7 mouse cellular contexts compared by ENCODE assay signal in the genomic region with DNA sequence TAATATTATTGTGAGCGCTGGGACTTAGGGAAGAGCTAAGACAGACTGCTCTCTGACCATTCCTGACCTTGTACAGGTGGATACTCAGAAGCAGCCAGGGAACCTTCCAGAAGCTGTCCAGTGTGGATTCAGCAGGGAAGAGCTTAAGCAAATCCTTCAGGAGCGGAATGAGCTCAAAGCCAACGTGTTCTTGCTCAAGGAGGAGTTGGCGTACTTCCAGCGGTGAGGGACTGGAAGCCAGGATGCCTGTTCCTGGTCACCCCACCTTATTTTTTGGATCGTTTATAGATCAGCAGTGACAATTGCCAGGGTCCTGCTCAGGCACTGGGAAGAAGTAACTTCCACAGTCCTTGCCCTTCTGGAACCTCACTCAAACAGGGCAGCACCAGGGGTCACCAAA. TPM values are rescaled to one million over a fixed set of nuclear protein-coding genes. Genes with fewer than 3 reads are reported as not detected.
DNase-seq lines count a peak whose midpoint lies in the region; ATAC-seq lines count a peak whose summit lies in the region.

No protein-coding gene starts in this region.

- no peaks in the 10 kb centered on the region for H3K27me3 ChIP-seq in limb, embryonic 12.5 days
- no peaks in the 10 kb centered on the region for H3K27me3 ChIP-seq in limb, embryonic 10.5 days (ENCODE audit: low read depth, poor library complexity, severe bottlenecking)

- peaks cover 36% of the 10 kb centered on the region for H3K4me1 ChIP-seq in limb, embryonic 12.5 days (replicated peaks)
- H3K4me1 ChIP-seq in limb, embryonic 10.5 days: peaks cover 50% of the 10 kb centered on the region

- H3K36me3 ChIP-seq in limb, embryonic 12.5 days: peaks cover 39% of the 10 kb centered on the region
- peaks cover 44% of the 10 kb centered on the region for H3K36me3 ChIP-seq in limb, embryonic 10.5 days

- intact Hi-C loops in gastrocnemius, postnatal 36 days (cut with DNase I): no loop called here

- no peak overlapping the region for H3K9ac ChIP-seq in limb, embryonic 12.5 days (replicated peaks)

- no peak overlapping the region for H3K4me2 ChIP-seq in limb, embryonic 12.5 days

- DNase-seq in limb, embryonic 10.5 days (ENCODE audit: low spot score): no peak
- DNase-seq in cerebellum, adult 18-20 months: peak; percentile 49 to 59
- peak; percentile 41 to 51 for DNase-seq in gastrocnemius, postnatal 36 days
- peak; percentile 76 for DNase-seq in lung, postnatal 10 days
- DNase-seq in frontal cortex, postnatal 25 days (ENCODE audit: low spot score in 2 of 2): no peak
- DNase-seq in urinary bladder, postnatal 10 days (ENCODE audit: low spot score): no peak

- no peak overlapping the region for H3K27ac ChIP-seq in limb, embryonic 12.5 days
- H3K27ac ChIP-seq in limb, embryonic 10.5 days: no peak overlapping the region

- WGBS in limb, embryonic 12.5 days: 88% methylated on average over 6 of the region's 6 CpGs
- 88% methylated on average over 6 of the region's 6 CpGs for WGBS in limb, embryonic 10.5 days

- H3K9me3 ChIP-seq in limb, embryonic 12.5 days: no peaks in the 10 kb centered on the region
- H3K9me3 ChIP-seq in limb, embryonic 10.5 days (replicated peaks): no peaks in the 10 kb centered on the region

- no peak for ATAC-seq in limb, embryonic 12.5 days (ENCODE audit: insufficient number of reproducible peaks, insufficient read depth, low FRiP score, low TSS enrichment, low read depth)

- H3K4me3 ChIP-seq in limb, embryonic 12.5 days (replicated peaks): 0 out of 2 replicates have a peak overlapping the region, but pooled peaks have one; percentile 52
- H3K4me3 ChIP-seq in limb, embryonic 10.5 days: no peak overlapping the region

RNA-seq across cellular contexts. Expression of a gene that starts 1.3 kb away (rescaled TPM):
- 0.26 and 0.67 TPM in 2 replicates for polyA plus RNA-seq in limb, embryonic 12.5 days (2016; fragmentation: Nextera tagmentation; extraction: Ambion mirVana)
- 0.25 and 0.46 TPM in 2 replicates for polyA plus RNA-seq in limb, embryonic 10.5 days (2016; fragmentation: Nextera tagmentation; extraction: Ambion mirVana)
- 10 to 100 TPM; 39.1 to 40.1 TPM for total RNA-seq in gastrocnemius, postnatal 36 days (2021)

RNA-seq across cellular contexts. Expression of a gene that starts 2.1 kb away (rescaled TPM):
- polyA plus RNA-seq in limb, embryonic 12.5 days (2016; fragmentation: Nextera tagmentation; extraction: Ambion mirVana): 5.4 and 6.0 TPM in 2 replicates
- polyA plus RNA-seq in limb, embryonic 10.5 days (2016; fragmentation: Nextera tagmentation; extraction: Ambion mirVana): 7.0 and 7.1 TPM in 2 replicates
- total RNA-seq in gastrocnemius, postnatal 36 days (2021): 1 to 10 TPM; 2.8 to 3.1 TPM

RNA-seq across cellular contexts. Expression of a gene that starts 20.3 kb away (rescaled TPM):
- 3.7 and 4.2 TPM in 2 replicates for polyA plus RNA-seq in limb, embryonic 12.5 days (2016; fragmentation: Nextera tagmentation; extraction: Ambion mirVana)
- 3.4 and 4.9 TPM in 2 replicates for polyA plus RNA-seq in limb, embryonic 10.5 days (2016; fragmentation: Nextera tagmentation; extraction: Ambion mirVana)
- 10 to 100 TPM; 17.6 to 26.9 TPM for total RNA-seq in gastrocnemius, postnatal 36 days (2021)

RNA-seq across cellular contexts. Expression of a gene that starts 24.6 kb away (rescaled TPM):
- polyA plus RNA-seq in limb, embryonic 12.5 days (2016; fragmentation: Nextera tagmentation; extraction: Ambion mirVana): 79.6 and 83.0 TPM in 2 replicates
- 81.7 and 82.6 TPM in 2 replicates for polyA plus RNA-seq in limb, embryonic 10.5 days (2016; fragmentation: Nextera tagmentation; extraction: Ambion mirVana)
- total RNA-seq in gastrocnemius, postnatal 36 days (2021): 10 to 100 TPM; 56.1 to 64.1 TPM

RNA-seq across cellular contexts. Expression of a gene that starts 49.7 kb away (rescaled TPM):
- polyA plus RNA-seq in limb, embryonic 12.5 days (2016; fragmentation: Nextera tagmentation; extraction: Ambion mirVana): 15.6 and 17.5 TPM in 2 replicates
- polyA plus RNA-seq in limb, embryonic 10.5 days (2016; fragmentation: Nextera tagmentation; extraction: Ambion mirVana): 9.2 and 9.8 TPM in 2 replicates
- total RNA-seq in gastrocnemius, postnatal 36 days (2021): 1 to 10 TPM; 3.4 to 3.6 TPM

Comparison
In these comparisons a context has a peak if more than half of its experiments do, and no peak if none do; other contexts are left out.
1. DNase-seq: peak in cerebellum, adult 18-20 months (2 of 2), gastrocnemius, postnatal 36 days (2 of 2) and lung, postnatal 10 days (single experiment); none in limb, embryonic 10.5 days (single experiment), frontal cortex, postnatal 25 days (0 of 2) and urinary bladder, postnatal 10 days (single experiment).